Mouse (Mus musculus) megakaryocyte-erythroid progenitor cell, adult 5-6 weeks (primary cell): Measurements from ENCODE around the gene Fzd10. TPM values are rescaled to one million over a fixed set of nuclear protein-coding genes. Genes with fewer than 3 reads are reported as not detected.

ENCODE experiments used
- total RNA-seq, 2 experiments: library from RNA; stranded (forward) in 1 of 2; stranded (reverse) in 1 of 2; fragments of 200-1000, 215-1000 nt in 1 of 2; fragments of >200 nt in 1 of 2; fragmentation: Nextera tagmentation in 1 of 2; gene quantifications; 2 replicates each; pipeline ENCODE4 v1.2.3; 2014 to 2017

Fzd10 gene
- total RNA-seq, 2 experiments from 2014 or later: not detected

Other genes with a start within 250 kb of the Fzd10 start
- gene Tmem132d, start 167.8 kb upstream of the Fzd10 start, total RNA-seq (2014; fragmentation: Nextera tagmentation): not detected in 2 replicates
- not detected in 2 replicates for gene Tmem132d, start 167.8 kb upstream of the Fzd10 start, total RNA-seq (2017)
- not detected in 2 replicates for gene Piwil1, start 101.7 kb downstream of the Fzd10 start, total RNA-seq (2014; fragmentation: Nextera tagmentation)
- not detected in 2 replicates for gene Piwil1, start 101.7 kb downstream of the Fzd10 start, total RNA-seq (2017)